Mouse (Mus musculus): ENCODE results near the gene Kcnn3. TPM values are rescaled to one million over a fixed set of nuclear protein-coding genes. Genes with fewer than 3 reads are reported as not detected.

Kcnn3 gene
- total and polyA plus RNA-seq, 2 experiments from 2014 or later, result 7.3 to 23.3 TPM

DNA sequence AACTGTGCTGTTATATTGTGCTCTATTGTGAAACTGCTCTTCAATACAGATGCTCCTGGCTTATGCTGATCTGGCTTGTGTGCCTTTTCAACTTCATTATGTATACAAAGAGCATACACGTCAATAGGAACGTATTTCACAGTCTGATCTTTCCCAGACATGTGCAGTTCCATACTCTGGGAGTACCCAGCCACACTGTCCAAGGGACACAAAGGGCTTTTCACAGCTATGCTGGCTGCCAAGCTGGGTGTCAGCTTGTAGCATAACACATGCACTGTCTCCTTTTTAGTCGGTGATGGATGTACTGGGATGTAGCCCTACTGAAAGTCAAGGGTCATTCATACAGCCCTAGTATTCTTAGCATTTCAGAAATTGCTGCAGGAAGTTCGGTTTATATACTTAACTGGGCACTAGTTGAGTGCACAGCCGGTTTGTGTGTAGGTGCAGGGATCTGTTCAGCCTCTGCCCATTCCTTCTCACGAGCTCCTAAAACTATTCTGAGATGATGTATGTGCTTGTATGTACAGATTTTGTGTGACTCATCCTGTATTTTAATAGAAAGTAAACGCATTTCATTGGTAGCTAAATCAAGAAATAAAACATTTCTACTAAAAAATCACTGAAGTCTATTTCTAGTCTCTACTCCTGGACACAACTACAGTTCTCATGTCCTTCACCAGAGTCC is 203.6 kb downstream of the Kcnn3 start:
- no peak overlapping the region for H3K4me3 ChIP-seq (ENCODE audit: low read depth, low read length)
- peak; percentile 44 for DNase-seq (ENCODE audit: low spot score)
- H3K9ac ChIP-seq (replicated peaks; ENCODE audit: low read length, poor library complexity, severe bottlenecking), result no peak overlapping the region
- ATAC-seq (ENCODE audit: low FRiP score), result no peak
- H3K4me2 ChIP-seq (ENCODE audit: low read depth, low read length, poor library complexity, severe bottlenecking), result no peak overlapping the region
- no peaks in the 10 kb centered on the region for H3K4me1 ChIP-seq (ENCODE audit: insufficient read depth, low read length)
- WGBS, result 57% methylated on average over 7 of the region's 7 CpGs
- H3K27ac ChIP-seq (ENCODE audit: low read depth, low read length), result no peak overlapping the region
- H3K36me3 ChIP-seq (ENCODE audit: insufficient read depth, low read length), result no peaks in the 10 kb centered on the region
- no peaks in the 10 kb centered on the region for H3K27me3 ChIP-seq (ENCODE audit: insufficient read depth, low read length)
- H3K9me3 ChIP-seq (ENCODE audit: low read length), result no peaks in the 10 kb centered on the region
- no peak for TF ChIP-seq CTCF (IDR thresholded peaks at IDR 0.05)

Other genes starting within 250 kb of the Kcnn3 start
- 22.8 and 32.0 TPM in 2 replicates for gene Slc50a1, start 249.6 kb upstream of the Kcnn3 start, total RNA-seq (2014; rRNA removed)
- gene Slc50a1, start 249.6 kb upstream of the Kcnn3 start, polyA plus RNA-seq (2015; fragmentation: Nextera tagmentation; extraction: Ambion mirVana), result 42.4 and 48.7 TPM in 2 replicates
- gene Efna1, start 239.0 kb upstream of the Kcnn3 start, total RNA-seq (2014; rRNA removed), result 6.6 and 7.1 TPM in 2 replicates
- 8.9 and 9.4 TPM in 2 replicates for gene Efna1, start 239.0 kb upstream of the Kcnn3 start, polyA plus RNA-seq (2015; fragmentation: Nextera tagmentation; extraction: Ambion mirVana)
- 93.5 and 115 TPM in 2 replicates for gene Efna3, start 197.2 kb upstream of the Kcnn3 start, total RNA-seq (2014; rRNA removed)
- 52.3 and 58.4 TPM in 2 replicates for gene Efna3, start 197.2 kb upstream of the Kcnn3 start, polyA plus RNA-seq (2015; fragmentation: Nextera tagmentation; extraction: Ambion mirVana)
- 3.0 and 7.9 TPM in 2 replicates for gene Efna4, start 182.1 kb upstream of the Kcnn3 start, total RNA-seq (2014; rRNA removed)
- gene Efna4, start 182.1 kb upstream of the Kcnn3 start, polyA plus RNA-seq (2015; fragmentation: Nextera tagmentation; extraction: Ambion mirVana), result 2.5 and 3.5 TPM in 2 replicates
- 63.4 and 88.8 TPM in 2 replicates for gene Adam15, start 170.2 kb upstream of the Kcnn3 start, total RNA-seq (2014; rRNA removed)
- 73.6 and 79.4 TPM in 2 replicates for gene Adam15, start 170.2 kb upstream of the Kcnn3 start, polyA plus RNA-seq (2015; fragmentation: Nextera tagmentation; extraction: Ambion mirVana)
- gene Dcst2, start 158.2 kb upstream of the Kcnn3 start, total RNA-seq (2014; rRNA removed), result not detected in 2 replicates
- 0.31 and 0.51 TPM in 2 replicates for gene Dcst2, start 158.2 kb upstream of the Kcnn3 start, polyA plus RNA-seq (2015; fragmentation: Nextera tagmentation; extraction: Ambion mirVana)
- gene Dcst1, start 154.9 kb upstream of the Kcnn3 start, total RNA-seq (2014; rRNA removed), result 0.05 TPM in 1 of 2 replicates, not detected in the other
- gene Dcst1, start 154.9 kb upstream of the Kcnn3 start, polyA plus RNA-seq (2015; fragmentation: Nextera tagmentation; extraction: Ambion mirVana), result 1.1 TPM in 2 replicates
- gene Zbtb7b, start 125.4 kb upstream of the Kcnn3 start, total RNA-seq (2014; rRNA removed), result 2.2 and 4.4 TPM in 2 replicates
- 0.53 and 0.88 TPM in 2 replicates for gene Zbtb7b, start 125.4 kb upstream of the Kcnn3 start, polyA plus RNA-seq (2015; fragmentation: Nextera tagmentation; extraction: Ambion mirVana)
- 1.8 and 2.3 TPM in 2 replicates for gene Lenep, start 117.4 kb upstream of the Kcnn3 start, total RNA-seq (2014; rRNA removed)
- 0.27 TPM in 1 of 2 replicates, not detected in the other for gene Lenep, start 117.4 kb upstream of the Kcnn3 start, polyA plus RNA-seq (2015; fragmentation: Nextera tagmentation; extraction: Ambion mirVana)
- 32.0 and 34.1 TPM in 2 replicates for gene Flad1, start 108.3 kb upstream of the Kcnn3 start, total RNA-seq (2014; rRNA removed)
- gene Flad1, start 108.3 kb upstream of the Kcnn3 start, polyA plus RNA-seq (2015; fragmentation: Nextera tagmentation; extraction: Ambion mirVana), result 26.0 and 29.3 TPM in 2 replicates
- gene Cks1b, start 101.8 kb upstream of the Kcnn3 start, total RNA-seq (2014; rRNA removed), result 22.4 and 29.2 TPM in 2 replicates
- gene Cks1b, start 101.8 kb upstream of the Kcnn3 start, polyA plus RNA-seq (2015; fragmentation: Nextera tagmentation; extraction: Ambion mirVana), result 68.6 and 69.6 TPM in 2 replicates
- 21.7 and 24.9 TPM in 2 replicates for gene Shc1, start 101.7 kb upstream of the Kcnn3 start, total RNA-seq (2014; rRNA removed)
- 11.0 and 12.7 TPM in 2 replicates for gene Shc1, start 101.7 kb upstream of the Kcnn3 start, polyA plus RNA-seq (2015; fragmentation: Nextera tagmentation; extraction: Ambion mirVana)
- gene Pygo2, start 90.0 kb upstream of the Kcnn3 start, total RNA-seq (2014; rRNA removed), result 77.8 and 91.3 TPM in 2 replicates
- gene Pygo2, start 90.0 kb upstream of the Kcnn3 start, polyA plus RNA-seq (2015; fragmentation: Nextera tagmentation; extraction: Ambion mirVana), result 38.5 and 40.4 TPM in 2 replicates
- gene Pbxip1, start 83.5 kb upstream of the Kcnn3 start, total RNA-seq (2014; rRNA removed), result 18.5 and 21.3 TPM in 2 replicates
- gene Pbxip1, start 83.5 kb upstream of the Kcnn3 start, polyA plus RNA-seq (2015; fragmentation: Nextera tagmentation; extraction: Ambion mirVana), result 18.8 and 21.8 TPM in 2 replicates
- gene Pmvk, start 65.6 kb upstream of the Kcnn3 start, total RNA-seq (2014; rRNA removed), result 90.8 and 121 TPM in 2 replicates
- 124 and 135 TPM in 2 replicates for gene Pmvk, start 65.6 kb upstream of the Kcnn3 start, polyA plus RNA-seq (2015; fragmentation: Nextera tagmentation; extraction: Ambion mirVana)
- 77.1 and 93.6 TPM in 2 replicates for gene Adar, start 194.9 kb downstream of the Kcnn3 start, total RNA-seq (2014; rRNA removed)
- 21.8 and 22.9 TPM in 2 replicates for gene Adar, start 194.9 kb downstream of the Kcnn3 start, polyA plus RNA-seq (2015; fragmentation: Nextera tagmentation; extraction: Ambion mirVana)
- gene Chrnb2, start 244.5 kb downstream of the Kcnn3 start, total RNA-seq (2014; rRNA removed), result 47.3 and 53.6 TPM in 2 replicates
- gene Chrnb2, start 244.5 kb downstream of the Kcnn3 start, polyA plus RNA-seq (2015; fragmentation: Nextera tagmentation; extraction: Ambion mirVana), result 20.5 and 20.9 TPM in 2 replicates